Mouse (Mus musculus): ENCODE results near the gene Cep170b.

GRCm38 (mm10) chr12:112762018-112762417, 41.8 kb downstream of the Cep170b start:
- TF ChIP-seq HCFC1 (IDR thresholded peaks at IDR 0.05; ENCODE audit: borderline replicate concordance, insufficient read depth, low read length) (no peak), MAFK (IDR thresholded peaks at IDR 0.05; ENCODE audit: insufficient read depth, low read depth, low read length) (no peak), ZC3H11A (IDR thresholded peaks at IDR 0.05; ENCODE audit: borderline replicate concordance, low read depth, low read length) (no peak), CHD2 (IDR thresholded peaks at IDR 0.05; ENCODE audit: low read depth, low read length) (no peak)

All from ES-E14 (cell line).